Mouse (Mus musculus): ENCODE results near the gene Gm11939.
"Not testable (repeated sequence)": the region's sequence is repeated elsewhere in the genome, so short reads cannot be mapped to it uniquely, and the experiment has no call there.

Gene Gm11939

GRCm38 (mm10) chr11:99559366-99559765, at the start of gene Gm11939:
Gene Gm11939 (minus strand): TSS chr11:99559466.
- DNase-seq = no peak

DNA sequence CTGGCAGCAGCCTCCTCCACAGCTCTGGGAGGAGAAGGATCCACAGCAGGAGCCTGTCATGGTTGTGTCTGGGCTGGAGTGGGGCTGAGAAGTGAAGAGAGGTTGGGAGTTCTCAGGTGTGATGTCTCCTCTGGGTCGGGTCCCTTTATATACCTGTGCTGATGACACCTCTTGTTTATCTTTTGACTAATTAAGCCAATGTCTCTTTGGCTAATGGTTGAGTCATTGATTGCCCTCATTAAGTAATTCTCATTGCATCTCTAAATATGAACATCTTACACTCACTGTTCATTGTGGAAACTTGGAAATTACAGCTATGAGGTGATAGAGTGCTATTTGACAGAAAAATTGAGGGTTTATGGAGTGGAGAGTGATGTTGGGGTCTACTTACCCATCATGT, 43.9 kb upstream of the Gm11939 start, which contains the start of gene Gm11938:
Gene Gm11938, minus strand, starts transcription at position 101 of the 400 bp plus-strand sequence.
- DNase-seq = not testable (repeated sequence)

GRCm38 (mm10) chr11:99597742-99598141, 38.5 kb upstream of the Gm11939 start, which contains the start of gene Krtap9-3:
Gene Krtap9-3 (minus strand): TSS chr11:99598105.
- not testable (repeated sequence) for DNase-seq

DNA sequence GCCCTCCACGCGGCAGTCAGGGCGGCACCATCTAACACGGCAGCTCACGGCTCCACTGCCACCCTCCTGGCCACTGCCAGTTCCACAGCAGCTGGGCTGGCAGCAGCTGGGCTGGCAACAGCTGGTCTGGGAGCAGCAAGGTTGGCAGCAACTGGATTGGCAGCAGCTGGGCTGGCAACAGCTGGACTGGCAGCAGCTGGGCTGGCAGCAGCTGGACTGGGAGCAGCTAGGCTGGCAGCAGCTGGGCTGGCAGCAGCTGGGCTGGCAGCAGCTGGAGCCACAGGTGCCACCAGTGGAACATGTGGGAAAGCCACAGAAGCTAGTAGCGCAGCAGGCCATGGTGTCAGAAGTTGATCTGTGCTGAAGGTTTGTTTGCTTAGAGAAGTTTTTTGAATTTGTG, 31.7 kb upstream of the Gm11939 start, which contains the start of gene Krtap1-3:
Gene Krtap1-3, minus strand, starts transcription at position 359 of the 400 bp plus-strand sequence.
- no peak for DNase-seq

GRCm38 (mm10) chr11:99585096-99585495, 25.8 kb upstream of the Gm11939 start:
- DNase-seq = no peak

- DNase-seq = no peak
Observed at GRCm38 (mm10) chr11:99583245-99583704, 24.0 kb upstream of the Gm11939 start, which contains the start of gene Krtap1-4. Gene Krtap1-4 (minus strand): TSS chr11:99583654.

- no peak for DNase-seq
Observed at GRCm38 (mm10) chr11:99581564-99581963, 22.3 kb upstream of the Gm11939 start.

DNA sequence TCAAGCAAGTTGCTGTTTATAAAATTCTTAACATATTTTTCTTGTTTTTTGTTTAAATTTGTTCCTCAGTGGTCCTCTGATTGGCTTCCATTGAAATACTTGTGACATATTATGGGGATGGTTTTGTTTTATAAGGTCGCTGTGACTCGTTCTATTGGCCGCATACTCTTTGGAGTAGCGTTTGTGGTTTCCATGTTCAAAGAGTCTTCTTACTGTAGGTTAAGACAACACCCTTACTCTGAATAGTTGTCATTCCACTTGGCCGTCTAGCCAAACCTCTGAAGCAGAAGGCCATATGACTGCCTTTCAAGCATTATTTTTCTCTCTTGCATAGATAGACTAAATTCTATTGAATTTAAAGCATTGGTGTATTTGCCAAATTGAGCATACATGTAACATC, 21.8 kb upstream of the Gm11939 start:
- no peak for DNase-seq

DNA sequence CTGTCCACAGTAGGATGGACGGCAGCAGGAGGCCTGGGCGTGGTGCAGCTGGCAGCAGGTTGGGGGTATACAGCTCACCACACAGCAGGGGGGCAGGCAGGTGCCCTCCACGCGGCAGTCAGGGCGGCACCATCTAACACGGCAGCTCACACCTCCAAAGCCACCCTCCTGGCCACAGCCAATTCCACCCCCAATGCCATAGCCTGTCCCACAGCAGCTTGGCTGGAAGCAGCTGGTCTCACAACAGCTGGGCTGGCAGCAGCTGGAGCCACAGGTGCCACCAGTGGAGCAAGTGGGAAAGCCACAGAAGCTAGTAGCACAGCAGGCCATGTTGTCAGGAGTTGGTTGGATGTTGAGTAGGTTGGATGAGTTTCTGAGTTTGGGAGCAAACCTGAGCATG, 21.4 kb upstream of the Gm11939 start, which contains the start of gene Krtap1-5:
Gene Krtap1-5, minus strand, starts transcription at position 381 of the 400 bp plus-strand sequence.
- no peak for DNase-seq

GRCm38 (mm10) chr11:99574106-99574505, 14.8 kb upstream of the Gm11939 start:
- DNase-seq = peak; percentile 46 to 80

DNA sequence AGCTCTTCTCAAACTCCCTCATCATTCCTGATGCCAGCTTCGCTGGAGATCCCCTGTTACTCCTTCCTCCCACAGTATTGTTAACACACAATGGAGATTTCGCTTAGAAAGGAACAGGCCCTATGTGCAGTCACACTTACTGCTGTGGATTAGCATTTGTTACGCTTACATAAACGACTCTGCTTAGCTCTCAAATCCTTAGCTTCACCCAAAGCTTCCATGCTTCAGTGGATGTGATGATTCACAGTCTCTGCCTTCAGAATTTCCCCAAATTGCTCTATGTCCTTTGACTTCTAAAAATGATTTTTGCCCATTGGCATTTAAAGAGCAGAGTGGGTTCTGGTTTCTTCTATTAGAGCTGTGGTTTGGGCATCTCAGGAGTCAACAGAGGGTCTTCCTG, 13.9 kb upstream of the Gm11939 start:
- DNase-seq = no peak

DNA sequence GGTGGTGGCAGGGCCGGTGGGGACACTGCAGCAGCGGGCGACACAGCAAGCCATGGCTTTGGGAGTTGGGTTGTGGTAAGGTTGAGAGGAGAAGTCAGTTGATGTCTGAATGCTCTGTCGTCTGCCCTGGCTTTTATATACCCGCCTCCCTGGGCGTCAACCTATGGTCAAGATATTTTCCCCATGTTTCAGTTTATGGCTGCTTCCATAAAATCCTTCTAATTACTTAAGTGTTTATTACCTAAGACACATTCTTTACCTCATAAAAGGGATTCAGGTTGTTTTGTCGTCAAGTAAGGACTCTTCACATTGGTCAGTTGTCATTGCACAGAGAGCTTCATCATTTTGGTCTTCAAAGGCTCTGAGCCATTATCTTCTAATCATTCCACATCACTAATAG, 7.3 kb upstream of the Gm11939 start, which contains the start of gene Krtap3-1:
Gene Krtap3-1, minus strand, starts transcription at position 101 of the 400 bp plus-strand sequence.
- no peak for DNase-seq

GRCm38 (mm10) chr11:99562580-99562979, 3.3 kb upstream of the Gm11939 start:
- DNase-seq = no peak

DNA sequence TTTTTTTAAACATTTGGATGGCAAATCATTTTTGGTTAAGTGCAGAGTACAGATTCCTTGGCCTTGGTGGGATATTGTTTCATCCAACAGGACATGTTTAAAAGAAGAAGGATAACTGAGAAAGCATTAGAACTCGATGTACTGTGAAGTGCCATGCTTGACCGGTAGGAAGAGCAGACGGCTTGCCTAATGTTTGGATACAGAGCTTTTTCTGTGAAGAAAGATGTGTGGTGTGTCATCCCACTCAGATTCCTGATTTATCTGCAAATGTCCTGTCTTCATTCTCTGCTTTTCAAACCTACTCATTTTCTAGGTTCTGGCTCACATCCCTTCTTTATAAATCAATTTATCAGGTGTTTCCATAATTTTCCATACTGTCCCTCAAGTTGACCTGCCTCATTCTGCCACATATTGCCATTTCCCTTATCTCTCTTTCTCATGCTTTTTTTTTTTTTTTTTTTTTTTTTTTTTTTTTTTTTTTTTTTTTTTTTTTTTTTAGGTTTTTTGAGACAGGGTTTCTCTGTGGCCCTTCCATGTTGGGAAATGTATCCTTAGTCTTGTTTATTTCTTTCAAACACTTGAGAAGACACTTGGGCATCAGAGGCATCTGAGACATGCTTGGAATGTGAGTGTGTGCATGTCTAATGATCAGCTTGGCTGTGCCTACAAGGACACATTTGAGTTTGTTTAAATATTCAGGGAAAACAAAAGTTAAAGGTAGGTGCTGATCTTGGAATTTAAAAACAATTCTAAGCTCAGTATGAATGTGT, 1.1 kb downstream of the Gm11939 start:
- DNase-seq = peak in 1 of 2 experiments; percentile 1

DNA sequence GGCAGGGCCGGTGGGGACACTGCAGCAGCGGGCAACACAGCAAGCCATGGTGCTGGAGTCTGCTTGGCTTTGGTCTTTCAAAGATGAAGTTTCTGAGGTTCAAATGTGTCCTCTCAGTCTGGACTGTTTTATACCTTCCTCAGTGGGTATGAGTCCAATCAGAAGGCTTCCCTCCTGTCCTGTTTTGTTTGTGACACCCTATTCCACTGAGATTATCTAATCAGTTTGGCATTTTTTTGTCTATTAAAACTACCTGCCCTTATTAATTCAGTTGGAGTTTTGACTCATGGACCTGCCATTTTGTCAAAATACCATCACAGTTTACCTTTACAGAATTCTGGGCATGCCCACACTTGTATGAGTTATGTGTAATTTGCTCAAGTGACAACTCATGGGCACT, 2.5 kb downstream of the Gm11939 start, which contains the start of gene Krtap3-2:
Gene Krtap3-2, minus strand, starts transcription at position 101 of the 400 bp plus-strand sequence.
- no peak for DNase-seq

- no peak for DNase-seq
Observed at GRCm38 (mm10) chr11:99556195-99556594, 3.1 kb downstream of the Gm11939 start.

- DNase-seq = no peak
Observed at GRCm38 (mm10) chr11:99550765-99551164, 8.5 kb downstream of the Gm11939 start, which contains the start of gene Krtap3-3. Gene Krtap3-3 (minus strand): TSS chr11:99550865.

DNA sequence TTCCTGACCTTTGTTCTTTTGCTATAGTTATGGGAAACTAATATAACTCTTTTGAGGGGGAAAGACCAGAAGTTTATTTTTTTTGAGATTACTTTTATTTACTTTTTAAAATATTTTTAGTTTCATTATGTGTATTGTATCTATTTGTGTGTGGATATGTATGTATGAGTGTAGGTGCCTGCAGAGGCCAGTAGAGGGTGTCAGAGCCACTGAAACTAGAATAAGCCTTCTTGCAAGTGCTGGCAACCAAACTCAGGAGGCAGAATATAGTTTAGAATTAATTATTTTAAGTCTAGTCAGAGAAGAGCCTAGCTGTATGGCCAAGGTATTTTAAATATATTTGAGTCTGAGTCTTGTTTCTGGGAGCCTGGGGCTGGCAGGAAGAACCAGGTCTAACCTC, 11.4 kb downstream of the Gm11939 start:
- no peak for DNase-seq

- DNase-seq = peak; percentile 13 to 58
Observed at GRCm38 (mm10) chr11:99539721-99540120, 19.5 kb downstream of the Gm11939 start.

DNA sequence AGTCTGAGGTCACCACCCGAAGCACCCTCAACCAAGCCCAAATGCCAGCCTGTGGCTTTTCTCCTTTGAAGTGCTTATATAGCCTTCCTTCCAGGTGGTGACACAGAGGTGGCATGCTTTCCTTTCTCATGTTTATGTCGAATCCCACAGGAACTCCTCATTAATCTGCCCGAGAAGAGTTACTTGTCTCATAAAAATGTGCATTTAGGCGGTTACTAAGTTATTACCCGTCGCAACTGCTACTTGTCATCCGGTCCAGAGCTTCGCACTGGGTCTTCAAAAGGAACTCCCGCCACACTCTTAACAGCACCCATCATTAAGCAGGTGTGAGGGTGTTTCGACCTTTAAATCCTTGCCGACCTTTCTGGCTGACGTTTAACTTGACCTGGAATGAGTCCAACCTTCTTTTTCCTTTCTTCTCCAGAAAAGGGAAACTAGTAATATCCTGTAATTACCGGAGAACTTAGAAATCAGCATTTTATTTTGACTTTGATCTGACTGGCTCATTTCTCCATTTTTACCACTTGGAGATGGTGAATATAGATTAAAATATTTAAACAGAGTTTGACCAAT, 37.9 kb downstream of the Gm11939 start, which contains the start of gene Krt39:
Gene Krt39, minus strand, starts transcription at position 51 of the 573 bp plus-strand sequence.
- DNase-seq = peak; percentile 6 to 27

GRCm38 (mm10) chr11:99514098-99514497, 45.2 kb downstream of the Gm11939 start:
- DNase-seq = no peak
